Mouse (Mus musculus) embryonic fibroblast, embryonic 13.5 days (primary cell): ENCODE data around the gene Aco2. TPM values are rescaled to one million over a fixed set of nuclear protein-coding genes. Genes with fewer than 3 reads are reported as not detected.
A peak's percentile ranks its signal among the peaks of the same experiment; 100 is the strongest.

ENCODE experiments used
- H3K27ac ChIP-seq: 2 replicates; pipeline ENCODE4 v1.5.1; 2012; ENCODE audit warnings: low read length, control low read depth, inconsistent platforms; ENCODE audit not compliant: insufficient read depth
- H3K4me1 ChIP-seq: 2 replicates; pipeline ENCODE4 v1.6.1; 2011; ENCODE audit warnings: low read length; ENCODE audit not compliant: control insufficient read depth, insufficient read depth
- H3K4me3 ChIP-seq: 2 replicates; pipeline ENCODE4 v1.5.1; 2011; ENCODE audit warnings: mild to moderate bottlenecking, control low read depth, low read length; ENCODE audit not compliant: insufficient read depth
- CTCF ChIP-seq: IDR thresholded peaks from 2 replicates; pipeline ENCODE4 v1.5.1; 2011; ENCODE audit warnings: mild to moderate bottlenecking, control low read depth, low read length, moderate library complexity, borderline replicate concordance; ENCODE audit not compliant: insufficient read depth
- POLR2A ChIP-seq: IDR thresholded peaks from 2 replicates; pipeline ENCODE4 v1.6.1; 2011; ENCODE audit warnings: low read depth, mild to moderate bottlenecking, control low read depth, low read length, moderate library complexity
- polyA plus RNA-seq: library from polyadenylated mRNA; stranded (reverse); fragments of >200 nt; gene quantifications from 2 replicates; pipeline ENCODE4 v1.2.4, GENCODE M21; 2011; ENCODE audit warnings: low read depth; ENCODE audit not compliant: missing spikeins, insufficient read length

Aco2 gene
- polyA plus RNA-seq, 1 experiment = 150 TPM

GRCm38 (mm10) chr15:81956457-81956856 is 84.3 kb downstream of the Aco2 start:
- TF ChIP-seq CTCF = peak; percentile 41; the same call in 1 of the 2 replicates
- TF ChIP-seq POLR2A = no peak
- no peak overlapping the region for H3K27ac ChIP-seq

GRCm38 (mm10) chr15:81957598-81957997 is 85.5 kb downstream of the Aco2 start:
- Histone ChIP-seq H3K4me1 (no peaks in the 10 kb centered on the region; the same call in 1 of the 2 replicates), H3K27ac (no peak overlapping the region), H3K4me3 (no peak overlapping the region)
- TF ChIP-seq POLR2A (no peak), CTCF (no peak)

More at GRCm38 (mm10) chr15:81956457-81956856, 84.3 kb downstream of the Aco2 start:
- no peaks in the 10 kb centered on the region; the same call in 1 of the 2 replicates for H3K4me1 ChIP-seq
- no peak overlapping the region for H3K4me3 ChIP-seq

GRCm38 (mm10) chr15:81958906-81959305 is 86.8 kb downstream of the Aco2 start:
- TF ChIP-seq POLR2A (no peak), CTCF (no peak)
- Histone ChIP-seq H3K27ac (no peak overlapping the region), H3K4me1 (no peaks in the 10 kb centered on the region; the same call in 1 of the 2 replicates), H3K4me3 (peak overlapping the region; percentile 1; the same call in 1 of the 2 replicates)

- Histone ChIP-seq H3K4me1 (peaks cover 4% of the 10 kb centered on the region; the same call in 1 of the 2 replicates), H3K27ac (peak within 1 kb of the TSS; percentile 61), H3K4me3 (peak within 1 kb of the TSS; percentile 77)
- TF ChIP-seq CTCF (peak; percentile 81; the same call in 1 of the 2 replicates), POLR2A (peak; percentile 89)
Measured at GRCm38 (mm10) chr15:81960171-81961077, 88.3 kb downstream of the Aco2 start, which contains the start of gene Pmm1. Gene Pmm1, minus strand, starts transcription at chr15:81960930.

GRCm38 (mm10) chr15:81961078-81961451 is 89.0 kb downstream of the Aco2 start:
- Histone ChIP-seq H3K4me3 (peak overlapping the region; percentile 41), H3K4me1 (peaks cover 4% of the 10 kb centered on the region; the same call in 1 of the 2 replicates), H3K27ac (no peak overlapping the region)
- TF ChIP-seq CTCF = no peak
- no peak for TF ChIP-seq POLR2A

- Histone ChIP-seq H3K4me1 (0 out of 2 replicates have a peak, but pooled peaks cover 4% of the 10 kb centered on the region), H3K4me3 (no peak overlapping the region)
- TF ChIP-seq CTCF (no peak), POLR2A (no peak)
Measured at GRCm38 (mm10) chr15:81964262-81964661, 92.2 kb downstream of the Aco2 start.

More at GRCm38 (mm10) chr15:81964262-81964661, 92.2 kb downstream of the Aco2 start:
- H3K27ac ChIP-seq = no peak overlapping the region

Other genes starting within 250 kb of the Aco2 start
- gene L3mbtl2, start 208.4 kb upstream of the Aco2 start, polyA plus RNA-seq = 7.8 and 9.5 TPM in 2 replicates
- 1.1 and 2.3 TPM in 2 replicates for gene Chadl, start 175.0 kb upstream of the Aco2 start, polyA plus RNA-seq
- 41.2 and 50.6 TPM in 2 replicates for gene Zc3h7b, start 127.3 kb upstream of the Aco2 start, polyA plus RNA-seq
- 68.2 and 69.1 TPM in 2 replicates for gene Rangap1, start 126.8 kb upstream of the Aco2 start, polyA plus RNA-seq
- 37.4 and 43.1 TPM in 2 replicates for gene Tef, start 69.9 kb upstream of the Aco2 start, polyA plus RNA-seq
- gene Tob2, start 13.5 kb upstream of the Aco2 start, polyA plus RNA-seq = 21.4 and 22.8 TPM in 2 replicates
- 53.0 and 71.3 TPM in 2 replicates for gene Phf5a, start 398 bp upstream of the Aco2 start, polyA plus RNA-seq
- gene Polr3h, start 53.9 kb downstream of the Aco2 start, polyA plus RNA-seq = 12.3 and 16.2 TPM in 2 replicates
- 3.3 and 4.4 TPM in 2 replicates for gene Csdc2, start 64.5 kb downstream of the Aco2 start, polyA plus RNA-seq
- 88.7 and 121 TPM in 2 replicates for gene Pmm1, start 88.6 kb downstream of the Aco2 start, polyA plus RNA-seq
- not detected in 2 replicates for gene 1700029P11Rik, start 108.2 kb downstream of the Aco2 start, polyA plus RNA-seq
- gene Xrcc6, start 115.5 kb downstream of the Aco2 start, polyA plus RNA-seq = 37.4 and 38.1 TPM in 2 replicates
- 49.4 and 50.2 TPM in 2 replicates for gene Desi1, start 161.6 kb downstream of the Aco2 start, polyA plus RNA-seq
- 176 and 193 TPM in 2 replicates for gene Snu13, start 175.3 kb downstream of the Aco2 start, polyA plus RNA-seq
- gene 4930407I10Rik, start 186.8 kb downstream of the Aco2 start, polyA plus RNA-seq = not detected in 2 replicates
- gene Mei1, start 197.7 kb downstream of the Aco2 start, polyA plus RNA-seq = not detected in 2 replicates